Mouse (Mus musculus) kidney, postnatal 4 days (tissue): ENCODE data around the gene Susd6.
"Not testable (repeated sequence)": the region's sequence is repeated elsewhere in the genome, so short reads cannot be mapped to it uniquely, and the experiment has no call there.

Experiments
- DNase-seq, 2 experiments: peaks; one replicate each; pipeline ENCODE4 v3.0.0; 2021; ENCODE audit warnings: mixed read lengths in 2 of 2

Gene Susd6

DNA sequence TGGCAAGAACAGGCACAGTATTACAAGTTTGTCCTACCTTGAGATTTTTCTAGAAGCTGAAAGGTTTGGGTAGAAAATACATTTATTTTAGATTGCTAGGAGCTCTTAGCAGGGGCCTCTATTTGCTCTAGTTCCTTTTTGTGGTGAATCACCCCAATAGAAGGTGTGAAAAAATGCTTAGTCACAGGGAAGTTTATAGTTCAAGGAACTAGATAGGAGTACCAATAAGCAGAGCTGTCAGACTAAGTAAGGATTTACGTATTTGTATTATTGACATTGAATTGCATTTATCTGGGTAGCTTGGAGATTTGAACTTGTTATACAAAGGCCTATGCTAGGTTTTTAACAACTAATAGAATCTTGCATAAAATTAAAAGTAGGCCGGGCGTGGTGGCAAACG lies 23.6 kb downstream of the Susd6 start:
- DNase-seq, result no peak

DNA sequence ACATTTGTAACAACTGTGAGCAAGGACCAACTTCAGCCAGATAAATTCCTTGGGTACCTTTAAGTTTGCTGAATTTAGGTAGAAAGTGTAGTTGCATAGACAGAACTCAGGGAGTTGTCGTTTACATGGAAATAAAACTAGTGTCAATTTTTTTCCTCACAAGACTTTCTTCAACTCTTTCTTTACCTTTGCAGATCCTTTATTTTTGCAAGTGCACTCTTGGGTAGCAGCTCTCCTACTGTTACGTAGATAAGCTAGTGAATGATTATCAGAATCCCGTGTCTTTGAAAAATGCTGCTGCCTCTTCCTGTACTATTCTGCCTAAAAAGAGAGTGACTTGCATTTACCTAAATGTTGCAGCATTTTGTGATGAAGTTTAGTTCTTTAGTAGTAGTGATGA lies 24.2 kb downstream of the Susd6 start:
- no peak for DNase-seq

DNA sequence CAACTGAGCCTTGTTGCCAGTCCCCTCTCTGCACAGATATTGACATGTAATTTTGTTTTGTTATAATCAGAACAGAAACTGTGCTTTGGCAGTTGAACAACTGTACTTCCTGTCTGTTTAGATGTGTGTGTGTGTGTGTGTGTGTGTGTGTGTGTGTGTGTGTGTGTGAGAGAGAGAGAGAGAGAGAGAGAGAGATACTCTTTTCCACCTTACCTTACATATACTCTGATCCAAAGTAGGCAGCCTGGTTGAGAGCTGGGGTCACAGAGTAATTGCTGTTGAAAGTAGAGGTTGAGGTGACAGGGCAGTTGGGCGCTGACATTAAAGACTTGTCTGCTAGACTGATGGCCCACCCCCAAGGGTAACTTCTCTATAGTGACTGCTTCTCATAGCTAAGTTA lies 25.0 kb downstream of the Susd6 start:
- DNase-seq, result no peak

DNA sequence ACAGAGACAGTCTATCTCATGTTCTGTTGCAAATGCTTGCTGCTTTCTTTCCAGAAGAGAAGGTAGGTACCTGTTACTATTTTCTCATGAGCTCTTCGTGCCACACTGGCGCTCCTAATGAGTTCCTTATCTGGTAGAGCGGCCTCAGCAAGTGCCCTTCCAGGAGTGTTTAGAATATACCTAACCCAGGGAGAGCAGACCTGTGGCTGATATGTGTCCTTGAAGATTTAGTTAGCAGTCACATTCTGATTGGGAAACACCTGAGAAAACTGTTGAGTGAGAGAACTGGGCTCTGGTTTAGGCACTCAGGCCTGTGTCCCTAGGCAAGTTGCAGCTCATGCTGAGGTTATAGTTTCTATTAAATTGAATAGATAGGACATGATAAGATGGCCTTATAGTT lies 25.6 kb downstream of the Susd6 start:
- DNase-seq, result no peak

DNA sequence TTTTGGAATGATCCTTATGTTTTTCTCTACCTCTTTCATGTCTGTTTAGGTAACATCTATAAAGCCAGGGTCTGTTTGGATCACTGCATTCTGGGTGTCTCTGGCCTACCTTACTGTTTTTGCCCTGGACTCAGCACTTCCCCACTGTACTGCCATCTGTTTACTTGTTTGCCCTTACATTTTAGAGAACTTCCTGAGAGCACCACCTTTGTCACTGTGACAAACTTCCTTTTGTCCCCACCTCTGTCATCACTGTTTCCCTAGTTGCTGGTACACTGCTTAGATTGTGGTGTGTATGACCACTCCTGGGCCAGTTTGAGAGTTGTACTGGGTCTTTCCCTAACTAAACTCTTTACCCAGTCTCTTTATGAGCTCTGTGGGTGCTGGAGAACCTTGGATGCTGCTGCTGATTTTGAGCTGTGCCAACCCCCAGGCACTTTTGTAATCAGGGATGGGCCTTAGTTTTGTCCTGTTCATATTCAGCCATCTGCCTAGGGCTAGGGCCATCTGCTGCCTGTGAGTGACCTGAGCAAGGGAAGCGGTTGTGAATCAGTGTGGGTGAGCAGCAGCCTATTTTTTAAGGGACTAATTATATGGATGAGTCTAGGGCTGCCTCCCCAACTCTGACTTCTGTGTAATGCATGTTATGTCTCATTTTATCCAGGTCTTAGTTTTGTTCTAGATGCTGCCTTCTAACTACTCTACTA lies 26.2 kb downstream of the Susd6 start:
- no peak for DNase-seq

DNA sequence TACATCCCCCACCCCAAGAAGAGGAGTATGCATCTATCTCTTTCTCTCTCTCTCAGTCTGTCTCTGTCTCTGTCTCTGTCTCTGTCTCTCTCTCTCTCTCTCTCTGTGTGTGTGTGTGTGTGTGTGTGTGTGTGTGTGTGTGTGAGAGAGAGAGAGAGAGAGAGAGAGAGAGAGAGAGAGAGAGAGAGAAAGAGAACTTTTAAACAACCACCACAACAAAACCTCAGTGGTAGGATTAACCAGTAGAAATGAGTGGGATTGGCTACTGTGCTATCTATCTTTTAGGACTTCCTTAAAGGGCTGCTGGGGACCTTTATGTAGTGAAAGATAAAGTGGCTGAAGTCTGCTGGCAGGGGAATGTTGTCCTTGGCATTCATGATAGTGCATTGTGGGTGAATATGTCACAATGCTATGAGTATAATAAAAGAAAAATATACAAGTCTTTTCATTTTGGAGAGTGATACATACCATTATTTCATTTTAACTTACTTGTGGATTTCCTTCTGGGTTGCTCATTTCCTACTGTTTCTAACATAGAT lies 27.5 kb downstream of the Susd6 start:
- DNase-seq, result peak; percentile 28 to 29

DNA sequence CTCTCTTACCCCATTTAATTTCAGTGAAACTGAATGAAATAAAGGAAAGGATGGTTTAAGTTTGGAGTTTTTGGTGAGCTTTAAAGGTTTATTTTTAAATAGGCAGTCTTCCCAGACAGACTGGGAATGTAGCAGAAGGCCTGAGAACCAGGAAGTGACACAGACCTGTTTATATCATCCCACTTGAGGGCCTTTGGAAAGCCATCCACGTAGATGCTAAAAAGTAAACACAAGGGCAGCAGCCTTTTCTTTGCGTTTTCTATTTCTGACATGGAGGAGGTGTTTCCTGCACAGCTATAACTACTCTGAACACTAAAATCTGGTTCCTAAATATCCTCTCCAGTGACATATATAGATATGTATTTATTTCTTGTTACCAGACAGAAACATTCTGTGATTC lies 28.7 kb downstream of the Susd6 start:
- DNase-seq, result not testable (repeated sequence)

DNA sequence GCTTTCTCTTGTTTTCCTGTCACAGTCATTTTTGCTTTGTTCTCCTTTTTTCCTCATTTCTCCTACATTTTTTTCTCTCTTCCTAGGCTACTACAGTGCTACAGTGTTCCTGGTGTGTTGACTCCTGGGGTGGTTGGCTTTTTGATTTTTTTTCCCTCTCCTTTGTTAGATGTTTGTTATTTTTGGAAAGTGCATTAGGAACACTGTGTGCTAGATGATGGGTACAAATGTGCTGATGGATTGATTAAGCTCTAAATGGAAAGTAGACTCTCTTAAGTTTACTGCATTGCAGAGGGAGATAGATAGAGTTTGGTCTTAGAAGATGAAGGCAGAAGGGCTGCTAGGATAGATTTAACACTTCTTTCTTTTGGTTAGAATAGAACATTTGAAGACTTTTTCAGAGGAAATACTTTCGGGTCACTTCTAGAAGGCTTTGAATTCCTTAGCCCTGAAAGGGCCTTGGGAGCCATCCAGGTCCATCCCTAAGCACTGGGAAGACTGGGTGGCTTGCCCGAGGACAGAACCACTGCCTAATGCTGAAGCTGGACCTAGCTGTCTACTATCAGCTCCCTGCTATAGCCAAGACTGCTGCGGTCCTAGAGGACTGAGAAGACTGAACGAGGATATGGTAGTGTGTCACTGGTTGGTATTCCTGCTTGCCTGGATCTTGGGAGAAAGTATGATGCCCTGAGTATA lies 31.1 kb downstream of the Susd6 start:
- DNase-seq, result peak; percentile 17 to 26

DNA sequence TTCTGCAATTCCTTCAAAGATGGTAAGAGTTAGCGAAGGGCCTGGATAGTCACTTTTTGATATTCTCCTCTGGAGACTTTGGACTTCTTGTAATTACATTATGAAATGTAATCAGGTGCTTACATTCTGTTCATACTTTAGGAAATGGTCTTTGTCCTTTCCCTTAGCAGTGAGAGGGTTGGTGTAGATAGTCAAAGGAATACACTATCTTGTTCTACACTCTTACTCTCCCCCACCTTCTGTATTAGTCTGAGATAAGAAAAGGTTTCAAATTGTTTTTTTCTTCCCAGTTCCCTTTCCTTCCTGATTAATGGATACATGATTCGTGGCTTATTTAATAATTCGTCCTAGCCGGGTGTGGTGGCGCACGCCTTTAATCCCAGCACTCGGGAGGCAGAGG lies 32.2 kb downstream of the Susd6 start:
- DNase-seq, result no peak

DNA sequence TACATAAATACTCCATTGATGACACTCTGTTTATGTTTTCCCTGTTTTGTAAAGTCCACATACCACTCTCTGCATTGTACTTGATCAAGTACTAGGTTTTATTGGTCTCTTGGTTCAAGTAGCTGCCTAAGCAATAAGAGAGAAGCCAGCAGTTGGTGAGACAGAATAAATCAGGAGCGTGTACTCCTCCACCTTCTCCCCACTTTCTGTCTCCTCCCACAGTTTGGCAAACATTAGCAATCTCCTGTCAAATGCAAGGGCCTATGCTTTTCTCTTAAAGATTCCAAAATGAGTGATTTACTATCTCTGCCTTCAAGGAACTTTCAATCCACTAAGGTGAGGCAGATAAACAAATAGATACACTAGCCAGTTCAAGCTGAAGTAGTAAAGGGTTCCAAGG lies 33.9 kb downstream of the Susd6 start:
- no peak for DNase-seq

DNA sequence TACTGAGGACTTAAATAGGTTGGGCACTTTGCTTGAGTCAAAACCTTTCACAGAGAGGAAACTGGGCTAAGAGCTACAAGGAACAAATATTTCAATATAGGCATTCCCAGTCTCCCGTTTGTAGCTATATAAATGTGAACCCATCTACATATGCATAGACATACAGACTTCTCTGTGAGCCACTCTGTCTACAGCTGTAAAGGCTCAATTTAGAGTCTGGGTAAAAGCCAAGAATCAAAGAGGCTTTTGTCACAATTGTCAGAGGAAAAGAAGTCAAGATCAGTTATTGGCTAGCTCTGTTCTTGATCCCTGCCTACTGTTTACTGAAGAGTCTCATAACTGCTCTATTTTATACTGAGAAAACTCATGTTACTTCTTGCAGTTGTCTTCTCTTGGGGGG lies 36.1 kb downstream of the Susd6 start:
- no peak for DNase-seq

DNA sequence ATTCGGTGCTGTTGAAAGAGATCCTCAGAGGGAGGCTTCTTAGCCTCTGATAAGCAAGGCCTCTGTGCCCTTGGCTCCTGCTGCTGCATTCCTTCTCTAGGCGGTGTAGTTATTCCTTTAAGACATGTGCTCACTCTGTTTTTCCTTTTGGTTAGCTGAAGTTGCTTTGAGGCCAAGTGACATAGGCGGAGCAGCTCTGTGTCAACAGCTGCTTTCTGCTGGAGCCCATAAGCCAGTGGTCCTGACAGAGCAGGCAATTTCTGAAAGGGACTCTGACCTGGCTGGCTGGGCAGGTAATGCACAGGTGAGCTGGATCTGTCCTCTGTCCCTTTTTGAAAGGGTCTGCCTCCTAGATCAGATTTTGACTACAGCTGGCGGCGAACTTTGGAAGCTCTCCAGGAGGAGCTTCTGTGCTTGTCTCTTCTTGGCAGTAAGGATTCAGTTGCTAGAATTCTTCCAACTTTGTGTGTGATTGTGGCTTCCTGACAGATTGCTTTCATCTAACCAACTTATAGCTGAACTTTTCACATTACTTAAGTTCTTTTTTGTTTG lies 37.2 kb downstream of the Susd6 start:
- DNase-seq, result peak; percentile 64 to 69

DNA sequence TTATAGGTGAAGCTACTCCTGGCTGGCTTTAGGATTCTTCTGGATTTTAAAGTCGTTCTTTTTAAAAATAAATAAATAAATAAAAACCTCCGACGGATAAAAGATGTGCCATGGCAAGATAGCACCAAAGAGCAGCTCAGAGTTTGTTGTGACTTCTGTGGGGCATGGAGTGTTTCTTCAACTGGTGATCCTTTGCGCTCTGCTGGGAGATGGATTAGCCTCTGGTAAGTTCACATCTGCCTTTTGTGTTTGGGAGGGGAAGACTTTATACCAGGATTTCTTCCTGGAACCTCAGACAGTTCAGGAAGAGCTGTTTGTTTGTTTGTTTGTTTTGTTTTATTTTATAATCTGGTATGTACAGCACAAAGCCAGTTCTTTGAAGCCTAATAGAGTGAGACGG lies 37.7 kb downstream of the Susd6 start:
- no peak for DNase-seq

DNA sequence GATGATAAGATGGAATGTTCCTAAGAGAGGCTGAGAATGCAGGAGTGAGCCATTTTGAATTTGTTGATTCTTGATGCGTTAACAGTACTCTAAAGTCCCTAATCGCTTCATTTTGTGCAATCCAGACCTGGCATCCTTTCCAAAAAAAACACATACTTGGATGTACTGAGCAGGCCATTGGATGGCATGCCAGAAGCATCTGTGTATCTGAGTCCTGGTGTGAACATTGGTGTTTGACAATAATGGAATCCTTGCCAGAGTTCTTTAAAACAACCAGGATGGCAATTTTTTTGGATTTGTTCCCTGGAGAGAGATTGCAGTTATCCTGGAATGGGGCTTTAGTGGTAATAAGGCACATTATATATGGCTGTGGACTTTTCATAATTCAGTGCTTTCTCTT lies 38.6 kb downstream of the Susd6 start:
- no peak for DNase-seq

DNA sequence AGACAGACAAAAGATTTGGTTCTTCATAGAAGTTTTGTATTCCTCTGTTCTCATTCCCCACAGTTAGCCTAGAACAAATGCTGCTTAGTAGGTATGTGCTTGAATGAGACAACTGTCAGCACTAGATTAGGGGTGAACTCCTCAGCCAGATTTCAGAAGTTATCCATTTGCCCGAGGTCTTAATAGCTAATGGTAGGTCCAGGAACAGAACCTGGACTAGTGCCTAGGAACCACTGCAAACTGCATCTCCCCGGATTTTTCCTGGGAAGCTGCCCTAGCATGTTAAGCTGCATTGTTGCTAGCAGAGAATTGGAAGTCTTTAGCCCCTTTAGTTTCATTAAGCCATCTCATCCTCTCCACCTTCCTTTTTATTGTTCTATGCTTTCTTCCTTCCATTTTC lies 39.9 kb downstream of the Susd6 start:
- DNase-seq, result no peak

DNA sequence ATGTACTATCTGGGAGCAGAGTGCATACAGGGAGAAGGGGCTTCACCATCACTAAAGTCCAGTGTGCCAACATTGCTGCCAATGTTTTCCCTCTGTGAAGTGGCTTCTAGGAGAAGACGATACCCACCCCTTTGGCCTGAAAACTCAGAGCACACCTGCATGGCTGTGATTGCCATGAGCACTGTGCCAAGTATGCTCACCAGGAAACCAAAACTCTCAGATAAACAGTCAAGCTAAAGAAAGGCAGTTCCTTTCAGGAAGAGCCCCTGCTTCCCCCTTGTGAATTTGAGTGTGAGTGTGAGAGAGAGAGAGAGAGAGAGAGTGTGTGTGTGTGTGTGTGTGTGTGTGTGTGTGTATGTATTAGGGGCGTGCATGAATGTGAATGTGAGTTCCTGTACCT lies 40.5 kb downstream of the Susd6 start:
- DNase-seq, result no peak

DNA sequence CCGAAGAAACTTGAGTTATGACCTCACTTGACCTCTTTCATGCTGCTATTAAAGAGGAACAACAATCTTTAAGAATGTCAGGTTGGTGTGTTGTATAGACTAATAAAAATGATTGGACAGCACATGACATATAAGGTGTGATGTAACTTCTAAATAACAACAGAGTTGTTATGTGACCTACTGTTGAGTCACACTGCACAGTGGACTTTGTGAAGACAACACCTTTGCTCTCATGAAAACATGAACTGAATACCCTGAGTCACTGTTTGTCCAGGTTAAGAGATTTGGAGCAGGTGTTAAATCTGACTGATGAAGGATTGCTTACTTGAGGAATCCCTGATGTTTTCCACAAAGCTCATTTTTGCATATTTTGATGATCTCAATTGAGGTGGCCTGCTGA lies 42.0 kb downstream of the Susd6 start:
- no peak for DNase-seq

DNA sequence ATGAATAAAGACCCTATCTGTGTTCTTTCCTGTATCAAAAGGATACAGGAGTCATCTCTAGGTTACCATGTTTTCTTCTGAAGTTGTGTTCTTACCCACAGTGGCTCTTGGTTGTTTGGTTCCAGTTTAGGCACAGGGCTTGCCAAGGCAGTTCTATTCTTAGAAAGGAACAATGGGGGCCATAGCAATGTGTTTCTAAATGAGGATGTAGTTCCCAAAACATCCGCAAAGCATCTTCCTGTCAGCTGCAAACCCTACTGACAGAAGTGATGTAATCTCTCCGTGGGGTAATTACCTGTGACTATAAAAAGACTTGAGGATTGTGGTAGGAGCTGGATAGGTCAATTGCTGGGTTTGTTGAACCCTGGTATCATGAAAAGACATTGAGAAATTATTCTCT lies 43.2 kb downstream of the Susd6 start:
- DNase-seq, result no peak

DNA sequence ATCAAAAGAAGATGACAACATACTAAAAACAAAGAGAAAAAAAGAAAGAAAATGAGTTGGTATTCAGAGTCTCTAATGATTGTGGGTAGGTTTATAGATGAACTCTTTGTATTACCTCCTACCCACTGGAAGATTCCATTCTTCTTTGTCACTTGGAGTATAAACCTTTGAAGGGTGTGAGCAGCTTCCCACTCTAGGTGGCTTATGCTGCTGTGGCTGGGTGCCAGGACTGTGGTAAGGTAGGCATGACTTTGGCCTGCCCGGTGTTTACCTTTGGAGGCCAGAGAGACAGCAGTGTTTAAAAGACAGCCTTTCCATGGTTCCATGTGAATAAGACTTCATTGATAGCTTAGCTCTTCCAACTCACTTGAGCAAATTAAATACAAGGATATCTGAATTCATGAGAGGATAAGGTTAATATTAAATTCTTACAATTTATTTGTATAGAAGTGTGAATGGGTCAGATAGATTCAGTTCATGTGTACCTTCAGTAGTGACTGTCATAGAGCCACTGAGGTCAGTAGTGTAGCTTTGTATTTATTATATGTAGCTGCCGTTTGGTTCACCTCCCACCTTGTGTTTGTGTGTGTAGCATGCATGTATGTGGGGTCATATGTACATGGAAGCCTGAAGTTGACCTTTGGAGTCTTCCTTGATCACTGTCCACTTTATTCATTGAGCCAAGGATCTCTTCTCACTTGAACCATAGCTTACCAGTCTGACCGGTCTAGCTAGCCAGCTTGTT lies 44.0 kb downstream of the Susd6 start:
- peak; percentile 46 to 56 for DNase-seq

DNA sequence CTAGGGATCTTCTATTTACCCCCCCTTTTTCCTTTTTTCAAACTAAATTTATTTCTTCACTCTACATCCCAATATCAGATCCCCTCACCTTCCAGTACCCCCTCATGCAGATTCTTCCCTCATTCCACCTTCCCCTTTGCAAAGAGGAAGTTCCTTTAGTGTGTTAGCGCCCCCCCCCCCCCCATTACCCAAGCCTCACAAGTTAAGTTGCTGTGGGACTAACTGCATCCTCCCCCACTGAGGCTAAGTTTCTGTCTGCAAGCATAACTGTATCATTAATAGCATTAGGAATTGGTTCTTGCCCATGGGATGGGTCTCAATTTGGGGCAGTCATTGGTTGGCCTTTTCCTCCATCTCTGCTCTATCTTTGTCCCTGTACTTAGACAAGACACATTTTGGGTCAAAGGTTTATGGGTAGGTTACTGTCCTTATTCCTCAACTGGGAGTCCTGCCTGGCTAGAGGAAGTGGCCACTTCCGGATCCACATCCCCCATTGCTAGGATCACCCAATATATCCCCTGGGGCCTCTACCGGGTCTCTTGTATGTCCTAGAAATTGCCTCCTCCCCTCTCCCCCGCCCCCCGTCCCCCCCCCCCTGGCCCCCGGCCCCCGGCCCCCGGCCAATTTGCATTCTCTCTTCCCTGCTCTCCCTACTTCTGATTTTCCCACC lies 44.7 kb downstream of the Susd6 start:
- DNase-seq, result no peak

DNA sequence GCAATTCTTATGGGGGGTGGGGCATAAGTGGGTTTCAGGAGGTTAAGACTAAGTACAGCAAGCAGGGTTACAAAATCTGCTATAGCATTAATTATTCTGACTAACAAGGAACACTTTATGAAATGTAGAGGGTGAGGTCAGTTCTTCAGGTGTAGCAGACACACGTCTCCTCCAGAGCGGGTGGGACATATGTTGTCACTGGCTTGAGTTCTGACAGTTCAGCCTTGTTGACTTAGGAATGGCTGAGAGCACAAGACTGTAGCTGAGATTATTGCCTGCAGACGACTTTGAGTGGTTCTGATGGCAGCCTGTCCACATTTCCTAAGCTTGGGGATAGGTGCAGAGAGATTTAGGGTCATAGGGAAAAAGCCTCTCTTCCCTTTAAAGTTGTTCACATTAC lies 47.3 kb downstream of the Susd6 start:
- no peak for DNase-seq

DNA sequence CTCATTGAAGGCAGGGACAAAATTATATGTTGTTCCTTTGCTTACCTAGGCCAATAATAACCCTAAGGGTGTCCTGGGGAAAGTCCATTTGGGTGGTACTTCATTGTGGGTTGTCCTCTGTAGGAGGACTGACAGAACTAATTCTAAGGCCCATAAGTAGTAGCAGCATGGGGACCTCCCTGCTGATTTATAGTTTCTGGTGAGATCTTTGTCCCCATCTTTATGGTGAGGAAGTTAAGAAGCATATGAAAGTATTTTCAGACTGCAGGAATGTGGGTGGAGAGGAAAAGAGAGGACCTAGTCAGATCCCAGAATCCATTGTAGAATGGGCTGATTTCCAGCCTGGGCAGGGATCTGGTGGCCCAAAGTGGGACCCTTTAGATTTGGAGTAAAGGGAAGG lies 48.0 kb downstream of the Susd6 start:
- no peak for DNase-seq

DNA sequence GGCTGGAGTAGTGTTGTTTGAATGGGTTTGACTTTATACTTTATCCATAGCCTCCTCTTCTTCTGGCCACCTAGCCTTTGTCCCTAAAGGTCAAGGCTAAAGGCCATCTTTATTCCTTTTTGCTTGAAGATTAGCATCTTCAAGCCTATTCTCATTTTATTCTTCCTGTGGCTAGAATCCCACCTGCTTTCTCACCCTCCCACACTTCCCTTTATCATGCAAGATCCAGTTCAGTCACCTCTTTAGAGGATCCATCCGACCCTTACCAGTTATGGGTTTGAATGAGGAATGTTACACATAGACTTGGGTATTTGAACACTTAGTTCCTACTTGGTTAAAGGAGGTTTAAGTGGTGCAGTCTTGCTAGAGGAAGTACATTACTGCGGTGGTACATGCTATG lies 48.5 kb downstream of the Susd6 start:
- no peak for DNase-seq
